Mouse (Mus musculus) embryonic facial prominence, embryonic 15.5 days (tissue): ENCODE results near the gene Slc9a3r2. TPM values are rescaled to one million over a fixed set of nuclear protein-coding genes. Genes with fewer than 3 reads are reported as not detected.

ENCODE experiments used
- ATAC-seq: fragments of 200-750 bp; cut with Nextera tagmentation; 2 replicates; pipeline ENCODE4 v1.8.0; 2017; ENCODE audit warnings: low read depth, moderate TSS enrichment; ENCODE audit not compliant: insufficient number of reproducible peaks, low FRiP score, low TSS enrichment
- H3K27ac ChIP-seq: fragments of 300-500 bp; sonication (generic); replicated peaks from 2 replicates; pipeline ENCODE4 v1.5.1; 2015; ENCODE audit warnings: mild to moderate bottlenecking, inconsistent platforms
- H3K27me3 ChIP-seq: fragments of 300-500 bp; sonication (generic); 2 replicates; pipeline ENCODE4 v1.6.1; 2015; ENCODE audit warnings: inconsistent platforms
- H3K36me3 ChIP-seq: fragments of 300-500 bp; sonication (generic); 2 replicates; pipeline ENCODE4 v1.6.1; 2015; ENCODE audit warnings: mild to moderate bottlenecking, inconsistent platforms
- H3K4me1 ChIP-seq: fragments of 300-500 bp; sonication (generic); 2 replicates; pipeline ENCODE4 v1.6.1; 2015; ENCODE audit warnings: inconsistent platforms
- H3K4me2 ChIP-seq: fragments of 300-500 bp; sonication (generic); replicated peaks from 2 replicates; pipeline ENCODE4 v1.6.1; 2015; ENCODE audit warnings: mild to moderate bottlenecking, inconsistent platforms
- H3K4me3 ChIP-seq: fragments of 300-500 bp; sonication (generic); replicated peaks from 2 replicates; pipeline ENCODE4 v1.5.1; 2015; ENCODE audit warnings: mild to moderate bottlenecking, inconsistent platforms
- H3K9ac ChIP-seq: fragments of 300-500 bp; sonication (generic); 2 replicates; pipeline ENCODE4 v1.6.1; 2015; ENCODE audit warnings: inconsistent platforms
- H3K9me3 ChIP-seq: fragments of 300-500 bp; sonication (generic); replicated peaks from 2 replicates; pipeline ENCODE4 v1.6.1; 2016; ENCODE audit warnings: inconsistent platforms
- WGBS: fragments of 180-500 bp; shearing (Covaris S2); methylation state at CpG from one replicate; pipeline ENCODE4 v1.1.7; 2015; 5-methylcytosine and 5-hydroxymethylcytosine counted together
- polyA plus RNA-seq: library from polyadenylated mRNA; unstranded; fragments of >200 nt; fragmentation: Nextera tagmentation; extraction: Ambion mirVana; gene quantifications from 2 replicates; pipeline ENCODE4 v1.2.1, GENCODE M21; 2015

Slc9a3r2 gene
- polyA plus RNA-seq, 1 experiment from 2014 or later, result 65.9 TPM

DNA sequence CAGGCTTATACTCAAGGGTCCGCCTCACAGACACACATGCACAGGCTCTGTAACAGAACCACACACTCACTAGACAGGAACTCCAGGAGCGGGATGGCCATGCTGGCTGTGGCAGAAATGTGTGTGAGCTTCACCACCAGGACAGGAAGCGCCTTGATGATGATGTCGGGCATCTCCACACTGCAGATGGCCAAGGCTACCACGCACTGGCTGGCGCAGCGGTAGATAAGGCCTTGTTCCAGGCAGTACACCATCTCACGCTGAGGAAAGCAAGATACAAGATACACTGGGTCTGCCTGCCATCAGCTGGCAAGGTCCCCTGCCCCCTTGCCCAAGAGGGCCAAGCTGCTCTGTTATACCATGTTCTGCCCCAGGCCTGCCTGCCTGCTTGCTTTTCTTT, 41.3 kb downstream of the Slc9a3r2 start:
- Histone ChIP-seq H3K9me3 (no peaks in the 10 kb centered on the region), H3K4me3 (no peak overlapping the region), H3K4me2 (no peak overlapping the region), H3K36me3 (peaks cover 73% of the 10 kb centered on the region), H3K4me1 (no peaks in the 10 kb centered on the region), H3K9ac (no peak overlapping the region), H3K27me3 (no peaks in the 10 kb centered on the region), H3K27ac (no peak overlapping the region)
- 91% methylated on average over 8 of the region's 8 CpGs for WGBS
- ATAC-seq, result no peak

- H3K4me2 ChIP-seq, result no peak overlapping the region
- WGBS, result 90% methylated on average over 4 of the region's 4 CpGs
- H3K36me3 ChIP-seq, result peaks cover 71% of the 10 kb centered on the region
- H3K9ac ChIP-seq, result no peak overlapping the region
- H3K9me3 ChIP-seq, result no peaks in the 10 kb centered on the region
- no peak overlapping the region for H3K27ac ChIP-seq
- no peak overlapping the region for H3K4me3 ChIP-seq
- H3K27me3 ChIP-seq, result no peaks in the 10 kb centered on the region
- no peaks in the 10 kb centered on the region for H3K4me1 ChIP-seq
- ATAC-seq, result no peak
Observed at GRCm38 (mm10) chr17:24608370-24608769, 41.8 kb downstream of the Slc9a3r2 start.

DNA sequence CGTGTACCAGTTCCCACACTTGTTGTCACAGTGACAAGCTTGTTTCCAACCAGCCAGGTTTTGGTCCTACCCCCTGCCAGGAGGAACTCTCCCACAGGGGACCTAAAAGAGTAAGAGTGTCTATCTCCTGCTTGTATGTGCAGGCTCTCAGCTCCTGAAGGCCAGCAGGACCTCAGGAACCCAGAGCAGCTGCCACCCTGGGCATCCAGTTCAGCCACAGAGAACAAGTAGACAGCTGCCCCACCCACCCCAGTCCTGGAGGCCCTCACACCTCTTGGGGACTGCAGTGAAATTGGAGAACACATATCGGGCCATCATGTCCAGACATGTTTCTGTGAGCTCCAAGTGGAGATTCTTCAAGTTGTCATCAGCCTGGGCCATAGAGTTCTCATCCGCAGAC, 45.6 kb downstream of the Slc9a3r2 start:
- no peak overlapping the region for H3K4me3 ChIP-seq
- H3K27me3 ChIP-seq, result no peaks in the 10 kb centered on the region
- 74% methylated on average over 3 of the region's 3 CpGs for whole genome bisulfite sequencing
- H3K4me1 ChIP-seq, result no peaks in the 10 kb centered on the region
- H3K9ac ChIP-seq, result no peak overlapping the region
- no peak for ATAC-seq
- no peak overlapping the region for H3K4me2 ChIP-seq
- H3K9me3 ChIP-seq, result no peaks in the 10 kb centered on the region
- no peak overlapping the region for H3K27ac ChIP-seq
- H3K36me3 ChIP-seq, result peaks cover 87% of the 10 kb centered on the region

GRCm38 (mm10) chr17:24603961-24604360, 46.2 kb downstream of the Slc9a3r2 start:
- Histone ChIP-seq H3K9me3 (no peaks in the 10 kb centered on the region), H3K9ac (no peak overlapping the region), H3K4me1 (no peaks in the 10 kb centered on the region), H3K27ac (no peak overlapping the region), H3K27me3 (no peaks in the 10 kb centered on the region), H3K4me2 (no peak overlapping the region), H3K36me3 (peaks cover 90% of the 10 kb centered on the region), H3K4me3 (no peak overlapping the region)
- ATAC-seq, result no peak
- WGBS, result 89% methylated on average over 8 of the region's 8 CpGs

GRCm38 (mm10) chr17:24600502-24600901, 49.6 kb downstream of the Slc9a3r2 start:
- no peaks in the 10 kb centered on the region for H3K9me3 ChIP-seq
- H3K4me3 ChIP-seq, result no peak overlapping the region
- no peak overlapping the region for H3K27ac ChIP-seq
- no peak overlapping the region for H3K4me2 ChIP-seq
- H3K9ac ChIP-seq, result no peak overlapping the region
- H3K27me3 ChIP-seq, result no peaks in the 10 kb centered on the region
- H3K36me3 ChIP-seq, result peaks cover 91% of the 10 kb centered on the region
- H3K4me1 ChIP-seq, result no peaks in the 10 kb centered on the region
- WGBS, result 89% methylated on average over 4 of the region's 4 CpGs
- ATAC-seq, result no peak

DNA sequence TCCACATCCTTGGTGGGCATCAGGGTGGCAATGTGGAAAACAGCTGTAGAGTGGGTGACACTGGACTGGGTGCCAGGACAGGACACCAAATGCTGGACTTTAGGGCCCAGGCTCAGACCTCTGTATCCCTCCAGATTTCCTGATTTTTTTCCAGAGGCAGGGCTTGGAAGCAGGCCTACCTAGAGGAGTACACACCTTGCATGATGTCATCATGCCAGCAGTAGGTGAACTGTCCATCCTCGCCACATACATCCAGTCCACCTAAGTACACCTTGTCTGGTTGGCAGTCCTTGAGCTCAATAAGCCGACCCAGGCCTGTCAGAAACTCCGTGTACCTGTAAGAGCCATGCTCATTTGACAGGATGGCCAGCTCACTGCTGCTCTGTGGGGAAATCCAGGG, 52.1 kb downstream of the Slc9a3r2 start:
- H3K27ac ChIP-seq, result no peak overlapping the region
- no peaks in the 10 kb centered on the region for H3K4me1 ChIP-seq
- no peak overlapping the region for H3K4me2 ChIP-seq
- 88% methylated on average over 3 of the region's 3 CpGs for WGBS
- peaks cover 98% of the 10 kb centered on the region for H3K36me3 ChIP-seq
- H3K27me3 ChIP-seq, result no peaks in the 10 kb centered on the region
- H3K9ac ChIP-seq, result no peak overlapping the region
- no peak overlapping the region for H3K4me3 ChIP-seq
- no peak for ATAC-seq
- no peaks in the 10 kb centered on the region for H3K9me3 ChIP-seq

GRCm38 (mm10) chr17:24596471-24597183, 53.5 kb downstream of the Slc9a3r2 start:
- Histone ChIP-seq H3K4me2 (no peak overlapping the region), H3K36me3 (peaks cover 97% of the 10 kb centered on the region), H3K9ac (no peak overlapping the region), H3K4me1 (no peaks in the 10 kb centered on the region), H3K4me3 (no peak overlapping the region), H3K9me3 (no peaks in the 10 kb centered on the region), H3K27me3 (no peaks in the 10 kb centered on the region), H3K27ac (no peak overlapping the region)
- WGBS, result 85% methylated on average over 19 of the region's 19 CpGs
- ATAC-seq, result no peak

GRCm38 (mm10) chr17:24596073-24596466, 54.1 kb downstream of the Slc9a3r2 start:
- ATAC-seq, result no peak
- no peak overlapping the region for H3K27ac ChIP-seq
- H3K9ac ChIP-seq, result no peak overlapping the region
- 72% methylated on average over 5 of the region's 5 CpGs for WGBS
- H3K4me3 ChIP-seq, result no peak overlapping the region
- no peaks in the 10 kb centered on the region for H3K9me3 ChIP-seq
- no peak overlapping the region for H3K4me2 ChIP-seq
- no peaks in the 10 kb centered on the region for H3K4me1 ChIP-seq
- no peaks in the 10 kb centered on the region for H3K27me3 ChIP-seq
- H3K36me3 ChIP-seq, result peaks cover 98% of the 10 kb centered on the region

- Histone ChIP-seq H3K27me3 (no peaks in the 10 kb centered on the region), H3K9me3 (no peaks in the 10 kb centered on the region), H3K9ac (no peak overlapping the region), H3K4me3 (no peak overlapping the region), H3K36me3 (peaks cover 98% of the 10 kb centered on the region), H3K4me1 (no peaks in the 10 kb centered on the region), H3K27ac (no peak overlapping the region), H3K4me2 (no peak overlapping the region)
- no peak for ATAC-seq
- 76% methylated on average over 17 of the region's 17 CpGs for WGBS
Observed at GRCm38 (mm10) chr17:24595126-24596072, 54.7 kb downstream of the Slc9a3r2 start.

DNA sequence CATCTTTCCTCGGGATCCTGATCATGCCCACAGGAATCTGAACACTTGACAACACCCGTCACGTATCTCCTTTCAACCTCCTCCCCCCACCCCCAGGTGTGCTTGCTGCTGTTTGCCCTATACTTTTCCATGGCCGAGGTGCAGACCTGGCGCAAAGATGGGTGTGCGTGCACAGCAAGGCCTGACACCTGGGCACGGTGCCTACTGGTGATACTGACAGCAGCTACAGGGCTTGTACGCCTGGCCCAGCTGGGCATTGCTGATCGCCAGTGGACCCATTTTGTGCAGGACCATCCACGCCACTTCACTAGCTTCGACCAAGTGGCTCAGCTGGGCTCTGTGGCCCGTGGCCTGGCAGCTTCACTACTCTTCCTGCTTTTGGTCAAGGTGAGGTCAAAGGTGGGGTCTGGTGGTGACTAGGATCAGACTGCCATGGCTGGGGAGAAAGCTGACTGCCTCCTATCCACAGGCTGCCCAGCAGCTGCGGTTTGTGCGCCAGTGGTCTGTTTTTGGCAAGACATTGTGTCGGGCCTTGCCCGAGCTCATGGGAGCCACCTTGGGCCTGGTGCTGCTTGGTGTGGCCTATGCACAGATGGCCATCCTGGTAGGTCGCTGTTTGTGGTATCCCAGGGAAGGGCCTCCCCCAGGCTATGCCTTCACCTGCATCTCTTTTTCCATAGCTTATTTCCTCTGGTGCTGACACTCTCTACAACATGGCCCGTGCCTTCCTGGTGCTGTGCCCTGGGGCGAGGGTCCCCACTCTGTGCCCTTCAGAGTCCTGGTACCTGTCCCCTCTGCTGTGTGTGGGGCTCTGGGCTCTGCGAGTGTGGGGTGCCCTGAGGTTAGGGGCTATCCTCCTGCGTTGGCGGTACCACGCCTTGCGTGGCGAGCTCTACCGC, 55.9 kb downstream of the Slc9a3r2 start:
- Histone ChIP-seq H3K27me3 (no peaks in the 10 kb centered on the region), H3K27ac (no peak overlapping the region), H3K4me3 (no peak overlapping the region), H3K4me1 (no peaks in the 10 kb centered on the region), H3K9ac (no peak overlapping the region), H3K4me2 (no peak overlapping the region), H3K9me3 (no peaks in the 10 kb centered on the region), H3K36me3 (peaks cover 96% of the 10 kb centered on the region)
- WGBS, result 89% methylated on average over 26 of the region's 26 CpGs
- ATAC-seq, result no peak

DNA sequence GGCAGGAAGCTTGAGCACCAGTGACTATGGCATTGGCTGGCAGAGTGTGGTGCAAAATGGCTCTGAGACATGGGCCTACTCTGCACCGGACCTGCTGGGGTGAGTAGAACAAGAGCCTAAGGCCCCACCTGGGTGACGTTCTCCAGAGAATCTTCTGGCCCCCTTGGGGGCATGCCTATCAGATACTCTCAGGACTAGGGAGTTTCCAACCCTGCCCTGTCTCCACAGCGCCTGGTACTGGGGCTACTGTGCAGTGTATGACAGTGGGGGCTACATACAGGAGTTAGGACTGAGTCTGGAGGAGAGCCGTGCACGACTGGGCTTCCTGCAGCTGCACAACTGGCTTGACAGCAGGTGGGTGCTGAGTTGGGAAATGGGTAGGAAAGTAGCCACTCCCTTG, 56.9 kb downstream of the Slc9a3r2 start:
- Histone ChIP-seq H3K4me3 (no peak overlapping the region), H3K4me1 (no peaks in the 10 kb centered on the region), H3K36me3 (peaks cover 91% of the 10 kb centered on the region), H3K4me2 (no peak overlapping the region), H3K27me3 (no peaks in the 10 kb centered on the region), H3K9ac (no peak overlapping the region), H3K9me3 (no peaks in the 10 kb centered on the region), H3K27ac (no peak overlapping the region)
- WGBS, result 85% methylated on average over 5 of the region's 5 CpGs
- no peak for ATAC-seq
